Comparison of ENCODE assay signal across 10 mouse cellular contexts in the genomic region with DNA sequence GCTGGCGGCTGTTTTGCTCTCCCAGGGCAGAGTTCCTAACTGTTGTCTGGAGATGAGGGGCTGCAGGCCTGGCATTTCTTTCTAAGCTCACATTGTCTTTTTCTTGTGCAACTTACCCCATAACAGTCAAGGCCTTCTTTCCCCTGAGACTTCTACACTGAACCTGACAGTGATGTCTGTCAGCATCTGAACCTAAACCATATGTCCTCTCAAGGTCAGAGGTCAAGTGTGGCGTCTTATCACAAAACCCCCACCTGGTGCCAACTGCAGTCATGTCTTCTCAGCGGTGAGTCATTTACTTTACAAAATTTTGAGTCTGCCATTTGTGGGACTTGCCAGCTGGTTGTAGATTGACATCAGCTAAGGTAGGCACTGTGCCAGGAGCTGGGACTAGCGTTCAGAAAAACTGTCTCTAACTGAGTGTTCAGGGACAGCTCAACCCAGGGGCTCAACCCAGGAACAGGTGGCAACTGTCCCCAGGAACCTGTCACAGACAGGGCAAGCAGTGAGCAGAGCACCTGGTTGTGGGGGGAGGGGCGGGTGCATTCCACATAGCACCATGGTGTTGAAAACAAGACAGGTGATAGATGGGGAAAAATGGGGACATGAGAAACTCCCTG.
DNase-seq lines count a peak whose midpoint lies in the region; ATAC-seq lines count a peak whose summit lies in the region.
"Had no signal": no experiment of that assay in that cellular context is flagged by ENCODE, and none has a peak within 500 bp of the region (broad histone marks: within the 10 kb centered on the region; RNA-seq: fewer than 3 reads in every experiment).

No protein-coding gene starts in this region.

- no peaks in the 10 kb centered on the region for H3K27me3 ChIP-seq in hindbrain, embryonic 14.5 days (ENCODE audit: control insufficient read depth, insufficient read depth, low read length)
- no peaks in the 10 kb centered on the region for H3K27me3 ChIP-seq in hindbrain, embryonic 11.5 days (ENCODE audit: control insufficient read depth, insufficient read depth, low read length)
- H3K27me3 ChIP-seq: limb, embryonic 12.5 days; neural tube, embryonic 12.5 days had no signal

- ATAC-seq in hindbrain, embryonic 14.5 days (ENCODE audit: low FRiP score), result no peak
- ATAC-seq in hindbrain, embryonic 11.5 days (ENCODE audit: low FRiP score), result no peak

- H3K27ac ChIP-seq in hindbrain, embryonic 14.5 days, result no peak overlapping the region
- H3K27ac ChIP-seq in hindbrain, embryonic 11.5 days (ENCODE audit: low read depth, low read length), result no peak overlapping the region
- H3K27ac ChIP-seq: limb, embryonic 12.5 days; neural tube, embryonic 12.5 days had no signal

- no peaks in the 10 kb centered on the region for H3K4me1 ChIP-seq in hindbrain, embryonic 14.5 days (replicated peaks; ENCODE audit: control insufficient read depth, insufficient read depth, low read length)
- no peaks in the 10 kb centered on the region for H3K4me1 ChIP-seq in hindbrain, embryonic 11.5 days (replicated peaks; ENCODE audit: control insufficient read depth, insufficient read depth, low read length)

- DNase-seq in hindbrain, embryonic 14.5 days (ENCODE audit: low spot score), result peak; percentile 49
- no peak for DNase-seq in hindbrain, embryonic 11.5 days (ENCODE audit: low spot score)
- peak; percentile 6 for DNase-seq in thymus, postnatal 0 days (ENCODE audit: low spot score)
- no peak for DNase-seq in thymus, postnatal 36 days
- DNase-seq in cerebellum, postnatal 14 days, result peak; percentile 71
- DNase-seq in right cerebral cortex, postnatal 25 days, result peak; percentile 14
- no peak for DNase-seq in yolk sac, embryonic 10.5 days (ENCODE audit: low spot score)
- DNase-seq in urinary bladder, adult 18-20 months (ENCODE audit: low spot score in 2 of 2), result no peak

- H3K9me3 ChIP-seq in hindbrain, embryonic 14.5 days (ENCODE audit: control insufficient read depth, low read length), result no peaks in the 10 kb centered on the region
- no peaks in the 10 kb centered on the region for H3K9me3 ChIP-seq in hindbrain, embryonic 11.5 days (ENCODE audit: control insufficient read depth, low read length)
- H3K9me3 ChIP-seq: limb, embryonic 12.5 days; neural tube, embryonic 12.5 days had no signal

- no peak overlapping the region for H3K4me2 ChIP-seq in hindbrain, embryonic 14.5 days (replicated peaks)
- H3K4me2 ChIP-seq in hindbrain, embryonic 11.5 days (replicated peaks; ENCODE audit: low read depth, low read length), result no peak overlapping the region
- H3K4me2 ChIP-seq: limb, embryonic 12.5 days; neural tube, embryonic 12.5 days had no signal

- 66% methylated on average over 5 of the region's 5 CpGs for WGBS in hindbrain, embryonic 14.5 days
- 76% methylated on average over 5 of the region's 5 CpGs for WGBS in hindbrain, embryonic 11.5 days

- no peak overlapping the region for H3K4me3 ChIP-seq in hindbrain, embryonic 14.5 days (replicated peaks; ENCODE audit: low read length)
- H3K4me3 ChIP-seq in hindbrain, embryonic 11.5 days (ENCODE audit: low read depth, low read length), result no peak overlapping the region
- H3K4me3 ChIP-seq: limb, embryonic 12.5 days; neural tube, embryonic 12.5 days had no signal

- 0 out of 2 replicates have a peak, but pooled peaks cover 3% of the 10 kb centered on the region for H3K36me3 ChIP-seq in hindbrain, embryonic 14.5 days (replicated peaks; ENCODE audit: control insufficient read depth, insufficient read depth)
- H3K36me3 ChIP-seq in hindbrain, embryonic 11.5 days (ENCODE audit: control insufficient read depth, insufficient read depth, low read length), result no peaks in the 10 kb centered on the region
- H3K36me3 ChIP-seq: limb, embryonic 12.5 days; neural tube, embryonic 12.5 days had no signal

- no peak overlapping the region for H3K9ac ChIP-seq in hindbrain, embryonic 14.5 days
- H3K9ac ChIP-seq in hindbrain, embryonic 11.5 days (ENCODE audit: low read depth, low read length), result no peak overlapping the region
- H3K9ac ChIP-seq: limb, embryonic 12.5 days; neural tube, embryonic 12.5 days had no signal

Comparison
In these comparisons a context has a peak if more than half of its experiments do, and no peak if none do; other contexts are left out.
1. DNase-seq: peak in hindbrain, embryonic 14.5 days (single experiment), thymus, postnatal 0 days (single experiment), cerebellum, postnatal 14 days (2 of 2) and right cerebral cortex, postnatal 25 days (single experiment); none in hindbrain, embryonic 11.5 days (single experiment), thymus, postnatal 36 days (0 of 2), yolk sac, embryonic 10.5 days (single experiment) and urinary bladder, adult 18-20 months (0 of 2).